9 mouse cellular contexts compared by ENCODE assay signal in genomic region chr6:128844131-128844530, GRCm38 (mm10). TPM values are rescaled to one million over a fixed set of nuclear protein-coding genes. Genes with fewer than 3 reads are reported as not detected.
A peak's percentile ranks its signal among the peaks of the same experiment; 100 is the strongest.
DNase-seq lines count a peak whose midpoint lies in the region; ATAC-seq lines count a peak whose summit lies in the region.
"Had no signal": no experiment of that assay in that cellular context is flagged by ENCODE, and none has a peak within 500 bp of the region (broad histone marks: within the 10 kb centered on the region; RNA-seq: fewer than 3 reads in every experiment).

No protein-coding gene starts in this region.

- no peak overlapping the region for H3K9ac ChIP-seq in heart, embryonic 12.5 days
- H3K9ac ChIP-seq in hindbrain, embryonic 15.5 days, result no peak overlapping the region

- 26% methylated on average over 8 of the region's 8 CpGs for WGBS in heart, embryonic 12.5 days
- WGBS in hindbrain, embryonic 15.5 days, result 27% methylated on average over 8 of the region's 8 CpGs

- peaks cover 24% of the 10 kb centered on the region for H3K4me1 ChIP-seq in heart, embryonic 12.5 days (replicated peaks)
- peaks cover 28% of the 10 kb centered on the region for H3K4me1 ChIP-seq in hindbrain, embryonic 15.5 days (replicated peaks)

- no peaks in the 10 kb centered on the region for H3K36me3 ChIP-seq in heart, embryonic 12.5 days
- no peaks in the 10 kb centered on the region for H3K36me3 ChIP-seq in hindbrain, embryonic 15.5 days

- no peak for ATAC-seq in heart, embryonic 12.5 days (ENCODE audit: insufficient number of reproducible peaks, low FRiP score)
- no peak for ATAC-seq in hindbrain, embryonic 15.5 days (ENCODE audit: low FRiP score, low read depth)

- no peaks in the 10 kb centered on the region for H3K27me3 ChIP-seq in heart, embryonic 12.5 days (replicated peaks)
- H3K27me3 ChIP-seq in hindbrain, embryonic 15.5 days, result no peaks in the 10 kb centered on the region

- peak overlapping the region; percentile 97 for H3K4me3 ChIP-seq in heart, embryonic 12.5 days
- peak overlapping the region; percentile 83 for H3K4me3 ChIP-seq in hindbrain, embryonic 15.5 days

- H3K4me2 ChIP-seq in heart, embryonic 12.5 days, result peak overlapping the region; percentile 85
- peak overlapping the region; percentile 68 for H3K4me2 ChIP-seq in hindbrain, embryonic 15.5 days

- H3K27ac ChIP-seq in heart, embryonic 12.5 days (ENCODE audit: poor library complexity, severe bottlenecking), result no peak overlapping the region
- peak overlapping the region; percentile 93 for H3K27ac ChIP-seq in hindbrain, embryonic 15.5 days (replicated peaks)

- H3K9me3 ChIP-seq in heart, embryonic 12.5 days (replicated peaks), result no peaks in the 10 kb centered on the region
- H3K9me3 ChIP-seq in hindbrain, embryonic 15.5 days, result no peaks in the 10 kb centered on the region

- no peak for DNase-seq in heart, adult 9 months (ENCODE audit: low spot score in 2 of 2)
- peak; percentile 40 for DNase-seq in 3134 (ENCODE audit: extremely low read depth, insufficient read length, low spot score)
- peak; percentile 20 for DNase-seq in cerebellum, adult 8-10 months
- DNase-seq in naive thymus-derived CD4-positive, alpha-beta T cell, adult 2 months (ENCODE audit: low read depth), result peak; percentile 39
- DNase-seq in urinary bladder, postnatal 25 days (ENCODE audit: low spot score), result no peak
- no peak for DNase-seq in adrenal gland, postnatal 14 days

RNA-seq across cellular contexts. Expression of gene Klrb1b, which starts 18.0 kb away (rescaled TPM):
- polyA plus RNA-seq in heart, embryonic 12.5 days (2016; fragmentation: Nextera tagmentation; extraction: Ambion mirVana), result not detected in 2 replicates
- not detected in 2 replicates for polyA plus RNA-seq in hindbrain, embryonic 15.5 days (2015; fragmentation: Nextera tagmentation; extraction: Ambion mirVana)
- total RNA-seq in adrenal gland, postnatal 14 days (2021), result 1.5 TPM in 1 of 2 replicates, not detected in the other
- total RNA-seq: left cerebral cortex, postnatal 10 days had no signal

RNA-seq across cellular contexts. Expression of gene Gm44511, which starts 18.0 kb away (rescaled TPM):
- polyA plus RNA-seq in heart, embryonic 12.5 days (2016; fragmentation: Nextera tagmentation; extraction: Ambion mirVana), result not detected in 2 replicates
- not detected in 2 replicates for polyA plus RNA-seq in hindbrain, embryonic 15.5 days (2015; fragmentation: Nextera tagmentation; extraction: Ambion mirVana)
- not detected in 2 replicates for total RNA-seq in adrenal gland, postnatal 14 days (2021)
- total RNA-seq: left cerebral cortex, postnatal 10 days had no signal

RNA-seq across cellular contexts. Expression of gene Clec2i, which starts 43.3 kb away (rescaled TPM):
- polyA plus RNA-seq in heart, embryonic 12.5 days (2016; fragmentation: Nextera tagmentation; extraction: Ambion mirVana), result not detected in 2 replicates
- 0.07 TPM in 1 of 2 replicates, not detected in the other for polyA plus RNA-seq in hindbrain, embryonic 15.5 days (2015; fragmentation: Nextera tagmentation; extraction: Ambion mirVana)
- total RNA-seq in adrenal gland, postnatal 14 days (2021), result 0.22 and 1.7 TPM in 2 replicates
- total RNA-seq: left cerebral cortex, postnatal 10 days had no signal

RNA-seq across cellular contexts. Expression of gene BC035044, which starts 46.8 kb away (rescaled TPM):
- 0.68 TPM in 1 of 2 replicates, not detected in the other for polyA plus RNA-seq in heart, embryonic 12.5 days (2016; fragmentation: Nextera tagmentation; extraction: Ambion mirVana)
- 0.38 and 0.46 TPM in 2 replicates for polyA plus RNA-seq in hindbrain, embryonic 15.5 days (2015; fragmentation: Nextera tagmentation; extraction: Ambion mirVana)
- total RNA-seq in adrenal gland, postnatal 14 days (2021), result 0.93 and 2.6 TPM in 2 replicates

RNA-seq across cellular contexts. Expression of gene Klrb1c, which starts 55.1 kb away (rescaled TPM):
- polyA plus RNA-seq in heart, embryonic 12.5 days (2016; fragmentation: Nextera tagmentation; extraction: Ambion mirVana), result not detected in 2 replicates
- polyA plus RNA-seq in hindbrain, embryonic 15.5 days (2015; fragmentation: Nextera tagmentation; extraction: Ambion mirVana), result 0.12 TPM in 1 of 2 replicates, not detected in the other
- total RNA-seq in adrenal gland, postnatal 14 days (2021), result 0.30 and 0.68 TPM in 2 replicates
- total RNA-seq: left cerebral cortex, postnatal 10 days had no signal

Comparison
In these comparisons a context has a peak if more than half of its experiments do, and no peak if none do; other contexts are left out.
1. DNase-seq: peak in 3134 (single experiment), cerebellum, adult 8-10 months (single experiment) and naive thymus-derived CD4-positive, alpha-beta T cell, adult 2 months (single experiment); none in heart, adult 9 months (0 of 2), urinary bladder, postnatal 25 days (single experiment) and adrenal gland, postnatal 14 days (single experiment).